Mouse (Mus musculus) cerebellum, postnatal 14 days (tissue): ENCODE measurements around the gene B3gat1.

ENCODE experiments used
- DNase-seq, 2 experiments: peaks; one replicate each; pipeline ENCODE4 v3.0.0; 2021; ENCODE audit warnings: mixed read lengths in 2 of 2

Gene B3gat1

GRCm38 (mm10) chr9:26733206-26733891, at the start of gene B3gat1:
Gene B3gat1, plus strand, starts transcription at chr9:26733728.
- peak; percentile 55 to 64 for DNase-seq

- DNase-seq: no peak
Measured at GRCm38 (mm10) chr9:26689171-26689570, 44.4 kb upstream of the B3gat1 start.

- no peak for DNase-seq
Measured at GRCm38 (mm10) chr9:26689956-26690698, 43.4 kb upstream of the B3gat1 start.

- DNase-seq: no peak
Measured at GRCm38 (mm10) chr9:26692641-26693040, 40.9 kb upstream of the B3gat1 start.

GRCm38 (mm10) chr9:26694656-26695055, 38.9 kb upstream of the B3gat1 start:
- peak; percentile 69 to 77 for DNase-seq

GRCm38 (mm10) chr9:26695178-26695577, 38.4 kb upstream of the B3gat1 start:
- no peak for DNase-seq

- peak; percentile 58 to 67 for DNase-seq
Measured at GRCm38 (mm10) chr9:26698286-26698685, 35.2 kb upstream of the B3gat1 start.

DNA sequence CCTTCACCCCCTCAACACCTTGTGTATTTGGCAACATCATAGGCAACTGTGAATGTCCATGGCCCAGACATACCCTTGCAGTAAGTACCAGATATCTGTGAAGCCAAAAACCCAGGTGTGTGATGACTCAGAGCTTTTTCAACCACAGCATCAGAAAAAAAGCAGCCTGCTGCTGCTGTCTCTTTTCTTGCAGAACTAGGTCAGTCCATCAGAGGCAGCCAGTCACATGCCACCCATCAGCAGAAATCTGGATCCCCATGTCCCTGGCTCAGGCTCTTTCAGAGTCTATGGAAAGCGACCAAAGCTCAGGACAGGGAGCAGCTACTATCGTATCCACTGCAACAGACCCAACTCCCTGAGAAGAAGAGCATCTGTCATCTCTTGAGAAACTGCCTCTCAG, 33.2 kb upstream of the B3gat1 start:
- DNase-seq: peak in 1 of 2 experiments; percentile 39

- DNase-seq: no peak
Measured at GRCm38 (mm10) chr9:26718388-26718787, 15.1 kb upstream of the B3gat1 start.

DNA sequence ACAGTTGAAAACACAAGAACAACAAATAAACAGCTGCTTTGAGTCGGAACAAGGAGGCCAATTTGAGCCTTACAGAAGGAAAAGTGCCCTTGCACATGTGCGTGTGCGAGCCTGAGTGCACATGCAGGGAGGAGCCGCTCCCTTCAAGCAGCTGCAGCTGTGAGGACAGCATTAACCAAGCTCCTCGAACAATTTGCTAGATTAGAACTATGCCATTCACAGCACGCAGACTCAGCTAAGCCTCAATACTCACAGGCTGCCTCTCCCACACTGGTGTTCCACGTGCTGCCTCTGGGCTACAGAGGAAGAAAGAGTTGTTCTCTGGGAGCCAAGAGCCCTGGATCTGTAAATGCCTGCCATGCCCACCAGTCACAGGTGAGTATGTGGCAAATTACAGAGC, 11.8 kb upstream of the B3gat1 start:
- no peak for DNase-seq

DNA sequence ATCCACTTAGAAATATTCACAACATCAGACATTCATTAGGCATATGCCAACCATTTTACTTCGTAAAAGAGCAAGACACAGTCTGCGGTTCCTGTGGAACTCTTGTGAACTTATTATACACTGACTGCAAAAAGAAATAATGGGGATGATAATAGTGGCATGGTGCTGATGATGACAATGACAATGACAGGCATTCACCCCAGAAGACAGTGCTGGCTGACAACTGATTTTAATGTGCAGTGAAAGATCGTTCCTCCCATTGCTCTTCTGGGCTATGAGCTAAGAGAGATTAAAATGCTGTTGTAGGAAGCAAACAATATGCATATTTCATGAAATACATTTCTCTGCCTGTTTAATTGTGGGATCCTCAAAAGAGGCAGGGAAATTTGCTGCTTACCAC, 7.8 kb upstream of the B3gat1 start:
- no peak for DNase-seq

DNA sequence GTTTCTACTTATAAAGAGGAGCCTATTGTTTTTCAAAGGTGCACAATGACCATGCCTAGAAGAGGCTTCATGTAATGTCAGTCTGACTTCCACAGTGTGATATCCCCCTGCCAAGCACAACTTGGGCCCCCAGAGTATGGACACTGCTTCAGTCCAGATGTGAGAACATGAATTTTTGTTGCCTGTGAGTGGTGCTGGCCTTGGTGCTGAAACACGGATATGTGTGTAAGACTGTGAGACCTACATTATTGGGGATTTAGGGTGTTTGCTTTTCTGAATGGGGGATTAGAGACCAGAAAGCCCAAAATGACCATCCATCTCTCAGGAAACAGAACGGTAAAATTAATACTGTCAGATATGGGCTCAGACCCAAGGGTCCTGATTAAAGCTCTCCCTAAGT, 6.1 kb upstream of the B3gat1 start:
- no peak for DNase-seq

DNA sequence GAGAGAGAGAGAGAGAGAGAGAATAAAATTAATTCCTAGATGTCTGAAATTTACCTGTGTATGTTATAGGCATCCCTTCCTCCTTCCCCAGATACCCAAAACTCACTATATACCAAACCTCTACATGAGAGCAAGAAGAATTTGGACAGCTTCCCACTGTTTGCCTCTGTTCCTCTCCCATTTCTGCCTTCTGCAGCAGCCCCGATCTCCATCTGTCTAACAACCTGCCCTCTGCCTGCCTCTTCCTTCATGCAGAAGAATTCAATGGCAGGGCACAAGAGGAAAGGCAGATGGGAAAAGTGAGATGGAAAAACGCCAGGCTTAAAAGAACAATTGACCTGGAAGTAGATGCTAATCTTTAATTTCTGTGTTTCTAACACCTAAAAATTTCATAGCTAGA, 5.0 kb upstream of the B3gat1 start:
- peak; percentile 31 to 42 for DNase-seq

GRCm38 (mm10) chr9:26733986-26734385, 458 bp downstream of the B3gat1 start:
- peak; percentile 48 to 52 for DNase-seq

GRCm38 (mm10) chr9:26737116-26737515, 3.6 kb downstream of the B3gat1 start:
- DNase-seq: peak; percentile 82 to 85

DNA sequence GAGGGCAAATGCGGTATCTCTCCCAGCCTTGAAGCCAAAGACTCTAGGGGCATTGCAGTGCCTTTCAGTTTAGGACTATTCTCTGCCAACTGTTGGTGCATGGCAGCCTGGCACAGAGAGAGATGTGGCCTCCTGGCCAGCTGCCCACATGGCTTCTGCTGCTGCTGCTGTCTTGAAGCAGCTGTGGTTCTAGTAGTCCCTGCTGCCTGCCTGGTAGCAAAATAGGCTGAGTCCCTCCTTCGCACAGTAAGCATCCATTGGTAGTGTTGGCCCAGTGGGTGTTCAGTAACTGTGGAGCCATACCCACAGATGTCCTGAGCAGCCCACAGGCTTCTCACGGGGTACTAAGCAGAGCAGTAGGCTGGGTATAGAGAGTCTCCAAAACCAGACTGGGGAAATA, 9.3 kb downstream of the B3gat1 start:
- DNase-seq: peak; percentile 40 to 62

DNA sequence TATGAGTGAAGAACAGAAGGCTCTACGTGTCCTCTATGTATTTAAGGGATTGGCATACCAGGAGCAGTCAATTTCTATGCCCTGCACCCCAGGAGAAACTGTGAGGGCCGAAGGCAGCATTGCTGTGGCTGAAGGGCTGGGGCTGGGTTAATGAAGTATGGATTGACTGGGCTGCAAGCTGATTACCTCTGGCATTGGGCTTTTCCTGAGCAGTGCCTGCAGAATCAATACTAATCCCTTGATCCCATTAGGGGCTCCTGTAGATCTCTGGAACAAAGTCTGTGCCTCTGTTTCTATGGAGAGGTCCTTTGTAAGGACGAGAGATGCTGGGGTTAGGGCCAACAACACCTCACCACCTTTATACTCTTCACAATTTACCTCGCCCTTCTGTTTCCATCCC, 13.6 kb downstream of the B3gat1 start:
- no peak for DNase-seq

DNA sequence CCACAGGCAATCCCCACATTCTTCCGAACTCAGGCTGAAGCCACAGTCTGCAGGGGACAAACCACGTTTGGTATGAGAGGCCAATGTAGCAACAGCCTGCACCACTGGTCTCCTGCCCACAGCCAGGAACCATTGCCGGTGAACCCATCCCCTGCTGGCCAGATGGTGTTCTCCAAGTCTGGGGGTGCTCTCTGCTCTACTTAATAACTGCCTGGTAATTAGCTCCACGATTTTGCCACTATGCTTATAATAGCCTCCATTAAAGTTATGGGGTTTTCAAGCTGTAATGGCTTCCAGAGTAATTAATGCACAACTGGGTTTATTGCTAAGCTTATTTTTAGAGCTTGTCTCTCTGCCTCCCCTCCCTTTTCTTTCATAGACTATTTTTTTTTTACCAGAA, 15.4 kb downstream of the B3gat1 start:
- DNase-seq: no peak

DNA sequence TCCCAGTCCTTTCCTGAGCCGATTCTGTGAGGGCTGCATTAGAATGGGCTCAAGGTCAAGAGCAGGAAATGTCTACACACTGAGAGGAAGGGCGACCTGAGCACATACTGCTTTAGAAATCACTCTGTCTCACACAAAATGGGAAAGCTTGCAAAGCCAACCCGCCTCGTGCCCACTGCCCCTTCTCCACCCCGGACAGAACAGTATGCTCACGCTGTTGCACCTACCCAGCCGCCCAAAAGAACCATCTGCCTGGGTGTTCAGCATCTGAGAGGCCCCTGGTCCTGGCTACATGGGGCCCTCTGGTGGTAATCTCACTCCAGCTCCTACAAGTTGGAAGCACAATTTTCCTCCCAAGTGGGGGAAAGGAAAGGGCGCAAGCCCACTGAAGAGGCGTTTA, 26.6 kb downstream of the B3gat1 start:
- DNase-seq: peak; percentile 81 to 86

GRCm38 (mm10) chr9:26760576-26760975, 27.0 kb downstream of the B3gat1 start:
- DNase-seq: no peak

DNA sequence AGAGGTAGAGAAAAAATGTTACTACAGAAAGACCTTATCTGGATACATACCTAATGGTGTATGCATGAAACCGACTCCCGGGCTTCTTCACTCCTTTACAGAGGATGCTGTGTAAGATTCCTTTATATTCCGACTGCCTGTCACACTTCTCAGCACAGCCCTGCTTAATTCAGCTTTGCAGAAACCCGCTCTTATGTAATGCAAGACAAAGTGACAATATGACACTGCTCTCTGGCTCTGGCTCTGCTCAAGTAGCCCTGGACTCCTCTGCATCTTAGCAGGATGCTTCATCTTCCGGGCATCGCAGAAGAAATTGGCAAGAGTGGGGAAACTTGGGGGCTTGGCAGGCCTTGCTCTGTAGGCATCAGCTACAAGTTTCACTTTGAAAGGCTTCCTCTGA, 28.9 kb downstream of the B3gat1 start:
- DNase-seq: no peak

GRCm38 (mm10) chr9:26768181-26768580, 34.7 kb downstream of the B3gat1 start:
- no peak for DNase-seq

- DNase-seq: no peak
Measured at GRCm38 (mm10) chr9:26775700-26776099, 42.2 kb downstream of the B3gat1 start.

DNA sequence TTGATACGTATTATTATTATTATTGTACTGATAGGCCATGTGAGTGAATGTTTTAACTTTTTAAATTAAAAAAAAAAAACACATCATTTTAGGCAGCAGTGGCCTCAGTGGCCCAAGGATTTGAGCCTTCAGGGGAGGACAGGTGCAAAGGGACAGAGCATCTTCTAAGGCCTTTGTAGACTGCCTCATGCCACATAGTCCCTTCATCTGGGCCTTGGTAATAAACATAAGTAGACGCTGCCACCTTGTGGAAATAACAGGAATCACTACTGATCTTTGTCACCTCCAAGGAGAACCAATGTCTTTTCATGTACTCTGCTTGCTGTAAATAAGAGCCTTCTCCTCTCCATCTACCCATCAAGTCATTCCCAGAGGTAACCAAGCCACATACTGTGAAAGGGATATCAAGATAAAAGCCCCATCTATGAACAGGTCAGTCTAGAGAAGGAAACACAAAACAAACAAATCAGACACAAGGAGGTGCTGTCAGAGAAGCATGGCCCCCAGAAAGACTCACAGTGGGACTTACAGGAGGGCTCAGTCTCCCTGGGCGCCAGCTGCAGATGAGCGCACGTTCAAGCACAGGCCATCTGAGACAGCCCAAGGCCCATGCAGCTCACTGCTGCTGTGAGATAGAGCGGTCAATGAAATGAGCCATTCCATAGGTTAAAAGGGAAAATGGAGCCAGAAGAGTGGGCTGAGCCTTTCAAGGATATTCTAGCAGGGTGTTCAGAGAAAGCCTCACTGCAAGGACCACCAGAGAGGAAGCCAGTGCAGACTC, 42.8 kb downstream of the B3gat1 start:
- peak; percentile 77 to 83 for DNase-seq
